Mouse (Mus musculus) lung, postnatal 4 days (tissue): Measurements from ENCODE around the gene Nap1l4.
"Not testable (repeated sequence)": the region's sequence is repeated elsewhere in the genome, so short reads cannot be mapped to it uniquely, and the experiment has no call there.

ENCODE experiments used
- DNase-seq, 2 experiments: peaks; one replicate each; pipeline ENCODE4 v3.0.0; 2021

Gene Nap1l4

DNA sequence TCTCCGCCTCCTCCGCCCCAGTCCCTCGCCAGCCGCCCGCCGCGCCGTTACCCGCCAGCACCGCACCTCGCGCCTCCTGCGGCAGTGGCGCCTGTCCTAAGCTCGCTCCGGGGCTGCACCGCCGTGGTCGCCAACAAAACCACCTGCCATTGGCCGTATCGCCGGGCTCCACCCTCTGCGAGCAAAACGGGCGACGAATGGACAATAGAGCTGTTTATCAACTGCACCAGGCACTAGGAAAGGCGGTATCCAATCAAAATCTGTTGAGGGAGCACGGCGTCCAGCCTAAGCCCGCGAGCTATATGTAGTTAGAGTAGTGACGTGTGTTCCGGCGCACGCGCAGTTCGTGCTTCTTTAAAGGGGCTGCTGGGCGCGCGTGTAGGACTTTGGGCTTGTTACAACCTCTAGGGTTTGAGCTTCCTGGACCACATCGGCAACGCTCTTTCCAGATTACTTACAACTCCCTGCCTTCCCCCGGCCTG lies at the start of gene Nap1l4:
Nap1l4 (minus strand) TSS at position 131 of the 482 bp plus-strand sequence.
- peak; percentile 99 to 100 for DNase-seq

DNA sequence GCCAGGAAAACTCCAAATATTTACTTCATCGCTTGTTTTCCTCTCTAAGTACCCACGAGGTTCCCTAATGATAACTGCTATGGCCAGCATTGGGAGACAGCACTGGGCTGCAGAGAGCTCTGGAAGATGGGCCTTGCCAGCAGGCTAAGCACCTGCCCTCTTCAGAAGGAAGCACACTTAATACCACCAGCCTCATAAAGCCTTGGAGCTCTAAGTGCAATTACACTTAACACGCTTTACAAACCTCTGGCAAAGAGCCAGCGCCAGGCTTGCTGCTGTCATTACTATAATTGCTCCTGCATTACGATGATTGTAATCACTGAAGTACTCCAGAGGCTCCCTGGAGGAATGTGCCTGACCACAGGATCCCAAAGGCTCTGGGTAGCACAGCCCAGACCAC lies 46.0 kb upstream of the Nap1l4 start:
- DNase-seq = no peak

DNA sequence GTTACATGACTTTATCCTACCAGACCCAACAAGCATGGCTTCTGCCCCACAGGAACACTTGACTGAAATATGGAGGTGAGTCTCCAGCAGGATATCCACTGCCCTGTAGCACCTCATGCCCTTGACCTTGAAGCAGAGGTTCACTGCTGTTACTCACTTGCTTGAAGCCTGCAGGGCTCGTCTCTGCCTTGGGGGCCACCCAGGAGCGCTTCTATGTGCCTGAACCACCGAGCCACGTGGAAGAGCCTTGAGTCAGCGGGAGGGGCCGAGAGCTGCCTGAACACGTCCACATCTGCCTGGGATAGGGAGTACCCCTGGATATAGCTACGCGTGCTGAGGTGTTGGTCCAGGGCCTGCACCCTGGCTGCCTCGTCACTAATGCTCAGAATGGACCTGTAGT lies 43.3 kb upstream of the Nap1l4 start:
- DNase-seq = no peak

DNA sequence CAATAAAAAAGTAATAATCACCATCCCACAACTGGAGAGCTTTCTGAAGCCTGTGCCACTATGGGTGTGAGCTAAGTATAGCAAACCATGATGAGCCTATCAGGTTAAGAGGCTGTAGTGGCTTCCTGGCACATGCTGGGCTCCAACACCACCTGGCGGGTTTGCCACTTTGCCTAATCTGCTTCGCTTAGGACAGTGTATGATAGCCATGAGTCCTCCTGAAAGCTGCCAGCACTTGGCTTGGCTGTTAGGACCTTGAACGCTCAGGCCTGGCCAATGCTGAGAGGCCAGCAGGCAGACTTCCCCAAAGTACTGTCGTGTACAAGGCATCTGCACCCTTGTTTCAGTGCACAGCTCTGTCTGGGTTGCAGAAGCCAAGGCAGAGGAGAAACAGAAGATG lies 39.1 kb upstream of the Nap1l4 start:
- DNase-seq = no peak

DNA sequence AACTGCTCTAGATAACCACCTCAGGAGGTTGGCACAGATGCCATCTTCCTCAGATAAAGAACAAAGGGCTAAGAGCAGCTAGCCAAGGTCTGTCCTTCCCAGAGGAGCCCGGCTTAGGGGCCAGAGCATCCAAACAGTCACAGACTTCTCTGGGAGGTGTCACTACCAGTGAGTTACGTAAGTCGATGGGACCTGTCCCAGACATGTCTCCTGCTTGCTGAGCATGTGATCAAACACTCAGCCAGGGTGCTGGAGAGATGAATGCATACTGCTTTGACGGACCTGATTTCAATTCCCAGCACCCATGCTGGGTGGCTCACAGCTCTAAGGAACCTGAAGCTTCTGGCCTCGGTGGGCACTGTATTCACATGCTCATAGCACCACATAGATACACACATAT lies 38.7 kb upstream of the Nap1l4 start:
- DNase-seq = no peak

DNA sequence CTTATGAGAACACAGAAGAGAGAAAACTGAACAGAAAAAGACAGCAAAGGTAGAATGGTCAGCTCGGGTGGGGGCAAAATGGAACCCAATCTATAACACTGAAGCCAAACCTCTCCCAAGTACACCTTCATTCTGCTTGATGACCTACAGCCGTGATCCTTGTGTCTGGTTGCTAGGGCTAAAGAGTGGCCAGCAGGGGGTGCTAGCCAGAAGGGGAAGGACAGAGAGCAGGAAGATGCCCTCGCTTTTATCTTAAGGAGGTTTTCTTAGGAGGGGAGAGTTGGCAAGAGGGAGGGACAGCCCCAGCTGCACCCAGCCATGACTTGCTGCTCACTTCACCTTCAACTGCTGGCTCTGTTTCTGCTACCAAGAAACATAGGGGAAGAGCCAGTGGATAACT lies 35.0 kb upstream of the Nap1l4 start:
- DNase-seq = peak; percentile 58 to 72

DNA sequence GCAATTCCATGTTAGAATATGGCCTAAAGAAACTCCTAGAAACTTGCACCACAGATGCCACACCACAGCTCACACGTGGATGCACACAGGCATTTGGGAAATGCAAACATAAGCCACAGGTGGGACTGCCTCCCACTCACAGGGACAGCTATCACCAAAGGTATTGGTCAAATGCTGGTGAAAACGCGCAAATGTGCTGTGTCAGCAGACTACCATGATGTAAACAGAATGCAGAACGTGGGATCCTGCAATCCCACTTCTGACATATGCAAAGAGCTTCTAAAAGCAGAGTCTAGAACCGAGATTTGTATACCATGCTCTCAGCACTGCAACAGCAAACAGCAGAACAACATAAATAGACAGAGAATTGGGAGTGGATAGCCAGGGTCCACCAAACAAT lies 34.1 kb upstream of the Nap1l4 start:
- DNase-seq = no peak

DNA sequence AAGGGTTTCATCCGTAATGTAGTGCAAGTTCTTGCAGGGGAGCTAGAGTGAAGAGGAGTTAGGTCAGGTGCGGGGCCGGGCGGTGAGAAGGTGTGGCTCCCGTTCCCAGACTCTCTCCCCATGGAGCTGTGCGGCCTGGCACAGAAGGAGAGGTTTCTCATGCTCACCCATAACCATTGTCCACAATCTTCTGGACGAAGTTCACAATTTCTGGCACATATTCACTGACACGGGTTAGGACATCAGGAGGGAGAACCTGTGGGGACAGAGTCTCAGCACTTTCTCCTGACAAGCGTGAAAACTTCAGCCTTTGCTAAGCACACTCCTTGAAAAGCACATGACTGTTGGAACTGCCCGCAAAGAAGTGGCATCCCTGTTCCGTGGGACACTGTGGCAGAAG lies 26.8 kb upstream of the Nap1l4 start:
- DNase-seq = no peak

DNA sequence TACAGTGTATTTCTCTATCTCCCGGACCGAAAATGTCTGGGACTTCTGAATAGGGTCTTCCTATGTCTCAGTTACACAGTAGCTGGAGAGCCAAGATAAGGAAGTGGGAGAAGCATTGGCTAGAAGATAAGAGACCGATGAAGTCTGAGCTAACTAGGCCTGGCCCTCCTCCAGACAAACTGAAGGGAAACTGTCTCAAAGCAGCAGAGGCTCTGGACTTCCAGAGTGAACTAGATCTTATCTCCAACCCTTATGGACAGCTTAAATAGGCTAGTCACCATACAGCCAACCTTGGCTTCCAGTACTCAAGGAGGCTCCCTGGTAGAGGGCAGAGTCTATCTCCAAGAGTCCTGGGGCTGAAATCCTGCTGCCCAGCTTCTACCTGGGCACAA lies 16.7 kb upstream of the Nap1l4 start:
- no peak for DNase-seq

DNA sequence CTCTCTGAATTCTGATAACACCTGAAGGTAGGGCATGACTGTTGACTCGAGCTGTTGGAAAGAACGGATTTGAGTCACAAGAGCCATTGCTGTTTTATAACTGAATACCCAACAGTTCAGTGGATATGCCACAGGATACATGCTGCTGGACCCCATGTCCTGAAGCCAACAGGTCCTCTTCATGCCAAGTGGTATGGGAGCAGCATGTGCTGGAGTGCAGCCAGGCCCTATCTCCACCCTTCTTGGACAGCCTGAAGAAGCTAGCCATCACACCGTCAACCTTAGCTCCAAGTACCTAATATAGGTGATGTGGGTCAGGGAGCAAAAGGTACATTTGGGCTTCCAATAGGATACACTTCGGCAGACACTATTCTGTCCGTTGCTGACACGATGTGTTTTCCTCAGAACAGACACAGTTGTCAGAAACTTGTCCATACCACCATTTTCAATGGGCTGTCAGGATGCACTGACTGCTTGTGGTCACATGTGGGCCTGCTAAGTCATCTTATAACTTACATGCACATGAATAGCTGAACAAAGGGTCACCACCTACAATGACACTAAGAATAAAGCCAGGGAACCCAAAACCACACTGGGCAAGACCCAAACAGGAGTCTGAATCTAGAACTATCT lies 16.2 kb upstream of the Nap1l4 start:
- DNase-seq = no peak

DNA sequence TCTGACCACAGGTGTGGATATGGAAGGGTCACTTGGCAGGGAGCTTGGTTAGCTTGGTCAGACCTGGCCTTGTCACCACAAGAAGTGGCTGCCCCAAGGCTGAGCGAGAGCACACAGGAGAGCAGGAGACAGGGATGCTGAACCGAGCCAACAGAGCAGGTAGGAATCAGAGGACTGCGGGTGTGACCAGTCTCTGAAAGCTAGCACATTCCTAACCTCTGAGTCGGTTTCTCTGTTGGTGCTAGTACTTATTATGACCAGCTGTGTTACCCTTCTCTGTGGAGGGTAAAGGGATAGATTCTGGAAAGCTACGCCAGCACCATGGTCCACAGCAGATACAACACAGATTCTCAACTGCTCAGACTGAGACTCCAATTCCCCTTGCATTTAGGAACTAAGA lies 14.9 kb upstream of the Nap1l4 start:
- DNase-seq = no peak

DNA sequence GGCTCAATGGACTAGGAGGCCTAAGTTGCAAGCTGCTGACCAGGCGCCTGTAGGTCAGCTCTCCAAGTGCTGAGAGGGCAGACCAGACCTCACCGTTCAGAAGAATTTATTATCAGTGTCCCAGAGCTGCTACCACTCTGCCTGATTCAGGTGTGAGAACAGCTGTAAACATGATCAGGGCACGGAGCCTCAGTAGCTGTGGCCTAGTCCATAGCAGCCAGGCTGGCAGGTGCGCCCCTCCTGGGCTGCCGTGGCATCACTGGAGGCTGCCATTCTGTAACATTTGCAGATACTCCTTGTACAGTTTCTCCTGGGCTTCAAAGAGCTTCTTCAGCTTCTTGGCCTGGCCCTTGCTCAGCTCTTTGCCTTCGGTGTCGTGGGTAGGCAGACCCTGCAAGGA lies 8.7 kb upstream of the Nap1l4 start:
- no peak for DNase-seq

DNA sequence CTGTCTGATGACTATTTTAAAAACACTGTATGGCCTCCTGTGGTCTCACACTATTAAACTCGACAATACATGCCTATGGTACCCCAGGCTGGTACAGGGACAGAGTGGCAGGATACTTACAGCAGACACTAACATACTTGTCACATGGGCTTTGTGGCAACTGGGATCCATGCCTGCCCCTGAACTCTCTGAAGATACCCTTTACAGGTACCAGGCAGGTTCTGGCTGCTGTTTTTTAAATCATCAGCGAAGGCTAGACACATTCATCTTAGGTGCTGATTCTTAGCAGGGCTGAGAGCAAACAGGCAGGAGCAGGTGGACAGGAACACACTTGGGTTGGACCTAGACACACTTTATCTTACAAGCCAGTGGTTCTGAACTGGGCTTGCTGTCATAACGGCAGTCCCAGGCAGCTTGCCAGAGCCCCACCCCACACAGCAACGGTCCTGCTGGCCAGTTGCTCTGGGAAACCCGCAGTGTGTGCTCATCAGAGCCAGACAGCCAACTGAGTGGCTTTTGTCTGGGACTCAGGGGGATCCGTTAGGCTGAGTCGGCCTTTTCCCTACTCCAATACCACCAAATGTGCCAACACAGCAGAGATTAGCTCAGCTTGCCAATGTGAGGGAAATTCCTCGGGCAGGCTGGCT lies 8.2 kb upstream of the Nap1l4 start:
- DNase-seq = peak; percentile 18 to 59

DNA sequence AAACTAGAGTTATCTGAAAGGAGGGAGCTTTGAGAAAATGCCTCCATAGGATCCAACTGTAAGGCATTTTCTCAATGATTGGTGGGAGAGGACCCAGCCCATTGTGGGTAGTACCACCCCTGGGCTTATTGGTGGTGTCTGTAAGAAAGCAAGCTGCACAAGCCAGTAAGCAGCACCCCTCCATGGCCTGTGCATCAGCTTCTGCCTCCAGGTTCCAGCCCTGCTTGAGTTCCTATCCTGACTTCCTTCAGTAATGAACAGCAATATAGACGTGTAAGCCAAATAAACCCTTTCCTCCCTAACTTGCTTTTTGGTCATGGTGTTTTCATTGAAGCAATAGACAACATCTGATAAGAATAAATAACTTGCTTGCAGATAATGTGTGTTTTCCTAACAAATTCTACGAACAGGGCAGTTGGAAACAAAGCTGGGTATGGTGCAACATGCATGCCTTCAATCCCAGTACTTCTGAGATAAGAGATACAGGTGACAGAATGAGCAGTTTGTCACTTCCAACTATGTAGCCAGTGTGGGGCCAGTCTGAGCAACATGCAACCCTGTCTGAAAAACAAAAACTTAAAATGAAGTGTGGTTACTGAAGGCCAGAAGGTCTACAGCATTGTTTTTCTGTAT lies 798 bp upstream of the Nap1l4 start:
- no peak for DNase-seq

DNA sequence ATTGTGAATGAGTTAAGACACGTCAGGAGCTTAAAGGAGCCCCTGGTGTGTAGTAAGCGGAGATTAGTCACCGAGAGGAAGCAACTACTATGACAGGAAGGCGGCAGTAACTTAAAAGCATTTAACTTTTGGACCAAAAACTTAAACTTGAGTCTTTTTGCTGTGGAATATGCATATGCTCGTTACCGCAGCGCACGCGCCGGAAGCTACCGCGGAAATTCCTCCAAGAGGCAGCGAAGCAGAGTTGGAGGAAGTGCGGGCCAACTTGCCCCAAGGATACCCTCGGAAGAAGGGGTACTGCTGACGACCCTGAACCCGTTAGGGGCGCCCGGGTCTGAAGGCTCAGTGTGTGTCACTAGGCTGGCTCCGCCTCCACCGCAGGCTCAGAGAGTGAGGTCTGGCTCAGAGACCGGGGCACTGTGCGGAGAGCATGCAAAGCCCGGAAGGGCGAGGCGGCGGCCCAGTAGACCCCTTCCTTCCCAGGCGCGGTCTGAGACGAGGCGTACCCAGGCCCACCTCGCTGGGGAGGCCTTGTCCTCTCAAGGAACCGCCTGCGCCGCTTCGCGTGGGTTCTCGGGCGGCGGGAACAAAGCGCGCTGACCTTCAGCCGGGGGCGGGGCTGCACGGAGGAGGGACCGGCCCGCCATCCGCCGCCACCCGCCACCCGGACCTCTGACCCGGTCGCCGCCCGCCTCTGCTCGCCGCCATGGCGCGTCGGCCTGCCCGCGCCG lies 510 bp downstream of the Nap1l4 start:
- no peak for DNase-seq

DNA sequence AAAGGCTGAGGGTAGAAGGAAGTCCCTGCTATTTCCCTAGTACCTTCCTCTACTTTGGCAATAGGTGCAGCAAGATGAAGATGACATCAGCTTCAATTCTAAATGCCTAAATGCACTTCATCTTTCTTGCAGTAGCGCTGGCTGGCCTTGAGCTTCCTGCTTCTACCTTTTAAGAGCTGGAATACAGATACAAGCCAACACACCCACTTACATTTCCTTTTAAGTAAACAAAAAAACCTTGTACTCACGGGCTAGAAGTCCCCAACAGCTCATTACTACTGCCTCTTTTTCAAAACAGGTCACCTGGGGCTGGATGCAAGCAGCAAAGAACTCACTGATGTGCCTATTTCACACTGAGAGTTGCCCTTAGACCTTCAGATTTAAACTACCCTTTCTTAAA lies 2.4 kb downstream of the Nap1l4 start:
- DNase-seq = no peak

DNA sequence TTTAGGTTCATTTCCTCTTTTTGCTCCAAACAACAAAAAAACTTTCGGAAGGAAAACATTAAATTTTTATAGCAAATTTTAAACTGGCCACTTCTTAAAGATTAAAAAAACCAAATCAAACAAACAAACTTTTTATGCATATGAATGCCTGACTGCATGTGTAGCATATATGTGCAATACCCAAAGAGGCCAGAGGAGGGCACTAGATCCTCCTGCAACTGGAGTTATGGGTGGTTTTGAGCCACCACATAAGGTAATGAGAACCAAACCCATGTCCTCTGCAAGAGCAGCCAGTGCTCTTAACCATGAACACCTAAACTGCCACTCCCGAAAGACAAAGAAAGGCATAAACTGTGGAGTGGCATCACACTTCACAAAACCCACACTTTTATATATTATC lies 4.5 kb downstream of the Nap1l4 start:
- peak in 1 of 2 experiments; percentile 40 for DNase-seq

DNA sequence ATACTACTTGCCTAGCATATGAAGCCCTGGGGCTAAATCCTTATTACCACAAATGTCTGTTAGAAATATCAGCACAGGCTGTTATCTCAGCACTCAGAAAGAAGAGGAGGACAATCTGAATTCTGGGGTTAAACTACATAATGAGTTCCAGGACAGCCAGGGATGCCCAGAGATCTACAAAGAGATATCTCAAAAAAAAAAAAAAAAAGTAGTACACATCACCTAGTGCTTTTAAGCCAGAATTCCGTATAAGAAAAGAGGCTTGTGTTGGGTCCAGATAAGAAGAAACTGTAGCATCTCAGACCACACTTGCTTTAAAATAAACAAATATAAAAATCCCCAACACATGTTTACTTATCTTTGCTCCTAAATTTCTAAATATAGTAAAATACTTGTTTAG lies 10.2 kb downstream of the Nap1l4 start:
- DNase-seq = no peak

DNA sequence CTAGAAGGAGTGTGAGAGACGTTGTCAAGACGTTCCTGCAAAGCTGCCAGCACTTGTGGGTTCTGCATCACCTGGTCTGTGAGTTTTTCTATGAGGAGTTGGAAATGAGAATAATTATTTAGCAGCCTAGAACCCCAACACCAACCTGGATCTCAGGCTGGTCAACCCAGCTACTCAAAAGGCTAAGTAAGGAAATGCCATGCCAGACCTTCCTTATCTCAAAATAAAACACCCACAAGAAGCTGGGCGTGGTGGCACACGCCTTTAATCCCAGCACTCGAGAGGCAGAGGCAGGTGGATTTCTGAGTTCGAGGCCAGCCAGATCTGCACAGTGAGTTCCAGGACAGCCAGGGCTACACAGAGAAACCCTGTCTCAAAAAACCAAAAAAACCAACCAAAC lies 10.7 kb downstream of the Nap1l4 start:
- not testable (repeated sequence) for DNase-seq

DNA sequence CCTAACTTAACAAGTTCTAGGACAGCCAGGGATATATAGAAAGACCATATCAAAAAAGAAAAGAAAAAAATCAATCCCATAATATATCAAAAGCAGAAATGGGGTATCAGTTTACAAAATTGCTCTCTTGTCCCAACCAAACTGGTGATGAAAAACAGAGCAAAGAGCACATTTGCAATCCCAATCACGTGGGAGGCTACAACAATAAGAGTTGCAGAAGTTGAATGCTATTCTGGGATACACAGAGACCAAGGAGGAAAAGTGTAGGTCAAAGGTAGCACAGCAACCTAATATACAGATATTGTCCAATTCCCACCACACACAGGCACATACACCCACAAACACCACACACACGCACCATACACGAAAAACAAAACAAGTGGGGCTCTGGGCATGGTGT lies 12.7 kb downstream of the Nap1l4 start:
- no peak for DNase-seq

DNA sequence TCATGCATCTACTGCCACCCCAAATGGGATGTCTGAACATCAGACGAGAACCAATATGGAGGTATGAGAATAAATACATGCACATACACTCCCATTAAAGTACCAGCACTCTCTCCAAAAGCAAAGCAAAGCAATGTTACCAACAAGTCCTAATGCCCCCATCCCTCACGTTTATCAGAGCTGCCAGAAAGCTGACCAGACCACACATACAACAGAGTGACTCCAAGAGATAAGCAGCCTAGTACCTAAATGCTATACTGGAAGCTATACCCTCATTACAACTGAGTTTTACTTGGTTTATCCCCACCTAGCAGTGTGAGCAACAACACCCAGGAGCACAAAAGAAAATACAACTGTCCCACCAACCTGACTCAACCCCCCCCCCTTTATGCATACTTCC lies 15.6 kb downstream of the Nap1l4 start:
- DNase-seq = no peak

DNA sequence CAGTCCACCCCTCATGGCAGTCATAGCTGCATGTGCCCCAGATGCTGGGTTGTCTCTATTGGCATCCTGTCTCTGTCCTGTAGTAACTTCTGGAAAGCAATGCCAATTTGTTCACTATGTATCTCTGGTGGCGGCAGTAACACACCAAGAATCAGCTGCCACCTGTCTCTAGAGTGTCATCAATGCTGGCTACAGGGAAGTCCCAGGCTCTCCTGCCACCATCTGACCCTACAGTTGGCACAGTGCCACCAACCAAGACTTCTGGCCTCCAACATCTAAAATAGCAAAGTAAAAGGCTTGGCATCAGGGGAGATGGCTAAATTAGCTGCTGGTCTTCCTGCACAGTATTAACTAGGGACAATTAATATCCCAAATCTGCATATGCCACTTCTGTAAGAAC lies 16.5 kb downstream of the Nap1l4 start:
- no peak for DNase-seq

DNA sequence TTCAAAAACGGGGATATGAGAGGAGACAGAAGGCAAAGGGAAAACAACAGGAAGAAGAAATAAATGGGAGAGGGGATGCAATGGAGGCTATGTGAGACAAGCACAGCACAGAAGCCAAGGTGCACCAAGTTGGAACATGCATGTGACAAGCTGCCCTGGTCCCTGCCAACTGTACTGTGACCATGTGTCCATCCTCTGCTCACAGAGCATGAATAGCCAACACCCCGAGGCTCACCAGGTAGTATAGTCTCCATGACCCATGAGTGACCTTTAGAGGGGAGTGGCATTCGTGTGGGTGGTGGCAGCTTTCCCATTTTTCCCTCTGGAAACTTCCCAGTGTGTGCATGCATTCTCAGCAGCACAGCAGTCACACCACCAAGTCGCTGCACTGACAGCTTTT lies 29.6 kb downstream of the Nap1l4 start:
- DNase-seq = no peak

DNA sequence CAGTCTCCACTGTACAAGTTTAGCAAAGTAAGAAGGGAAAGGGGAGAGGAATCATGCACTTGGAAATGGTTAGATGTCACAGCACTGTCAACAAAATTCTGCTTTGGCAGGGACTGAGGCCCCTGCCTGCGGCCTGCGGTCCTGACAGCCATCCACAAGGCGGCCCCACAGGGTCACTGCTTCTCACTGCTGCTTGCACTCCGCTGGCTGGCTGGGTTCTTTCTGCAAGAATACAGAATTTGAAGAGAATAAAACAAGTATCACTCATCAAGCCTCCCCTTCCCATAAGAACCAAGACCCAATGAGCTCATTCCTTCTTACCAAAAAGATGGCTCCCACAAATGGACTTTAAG lies 34.5 kb downstream of the Nap1l4 start:
- DNase-seq = no peak
